Mouse (Mus musculus): ENCODE measurements around the gene Znrf4. TPM values are rescaled to one million over a fixed set of nuclear protein-coding genes. Genes with fewer than 3 reads are reported as not detected.

The Znrf4 gene
- total RNA-seq, 2 experiments from 2014 or later: not detected

- DNase-seq (ENCODE audit: low spot score in 2 of 2): peak; percentile 53 to 71
These were observed 43.4 kb downstream of the Znrf4 start for GRCm38 (mm10) chr17:56468870-56469269.

DNA sequence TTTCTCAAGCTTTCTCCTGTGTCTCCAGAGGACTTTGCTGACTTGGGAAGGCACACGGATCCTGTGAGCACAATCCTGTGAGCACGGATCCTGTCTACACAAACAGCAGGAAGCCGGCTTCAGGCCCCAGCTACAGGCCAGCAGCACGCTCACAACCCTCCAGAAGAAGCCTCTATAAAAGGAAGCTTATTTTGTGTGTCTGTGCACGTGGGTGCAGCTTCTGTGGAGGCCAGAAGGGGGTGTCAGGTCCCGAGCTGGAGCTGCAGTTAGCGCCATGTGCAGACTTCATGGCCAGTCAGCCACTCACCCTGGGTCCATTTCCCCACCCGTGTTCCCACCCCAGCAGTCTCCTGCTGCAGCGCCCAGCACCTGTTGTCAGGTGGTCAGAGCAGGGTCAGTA, 43.9 kb downstream of the Znrf4 start:
- DNase-seq (ENCODE audit: low spot score in 2 of 2): no peak

DNA sequence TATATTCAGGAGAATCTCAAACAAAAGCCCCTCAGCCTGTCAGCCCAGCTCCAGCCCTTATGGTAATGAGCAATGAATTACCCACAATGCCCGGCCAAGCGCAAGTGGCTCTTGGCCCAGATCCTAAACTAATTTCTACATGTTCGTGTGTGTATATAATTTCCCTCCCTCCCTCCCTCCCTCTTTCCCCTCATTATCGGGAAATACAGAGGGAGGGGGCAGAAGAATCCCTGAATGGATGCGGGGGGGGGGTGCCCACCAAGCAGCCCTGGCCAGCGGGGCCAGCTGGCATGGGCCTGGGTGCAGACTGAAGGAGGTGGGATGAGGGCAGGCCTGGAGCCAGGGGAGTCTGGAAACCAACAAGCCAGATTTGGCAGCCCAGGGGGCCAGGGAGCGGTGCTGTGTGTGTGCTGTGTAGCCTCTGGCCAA, 44.8 kb downstream of the Znrf4 start:
- no peak for DNase-seq (ENCODE audit: low spot score in 2 of 2)

DNA sequence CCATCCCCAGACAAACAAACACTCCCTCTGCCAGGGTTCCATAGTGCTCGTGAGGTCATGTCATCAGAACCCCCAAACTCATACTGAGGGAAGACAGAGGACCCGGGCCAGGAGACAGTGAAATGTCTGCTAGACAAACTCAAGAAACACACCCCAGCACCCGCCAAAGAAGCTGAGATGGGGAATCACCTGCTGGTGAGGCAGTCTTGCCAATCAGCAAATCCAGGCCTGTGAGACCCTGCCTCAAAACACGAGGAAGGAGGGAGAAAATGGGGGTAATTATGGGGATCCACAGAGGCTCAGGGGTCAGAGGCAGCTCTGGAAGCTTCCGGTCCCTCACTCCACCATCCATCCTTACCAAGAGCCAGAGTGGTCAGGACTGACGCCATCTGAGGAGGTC, 45.5 kb downstream of the Znrf4 start:
- DNase-seq (ENCODE audit: low spot score in 2 of 2): no peak

- DNase-seq (ENCODE audit: low spot score in 2 of 2): no peak
These were observed 47.4 kb downstream of the Znrf4 start for GRCm38 (mm10) chr17:56464817-56465216.

- no peak for DNase-seq (ENCODE audit: low spot score in 2 of 2)
These were observed 47.9 kb downstream of the Znrf4 start for GRCm38 (mm10) chr17:56464345-56464744.

GRCm38 (mm10) chr17:56463500-56463899, 48.7 kb downstream of the Znrf4 start:
- no peak for DNase-seq (ENCODE audit: low spot score in 2 of 2)

DNA sequence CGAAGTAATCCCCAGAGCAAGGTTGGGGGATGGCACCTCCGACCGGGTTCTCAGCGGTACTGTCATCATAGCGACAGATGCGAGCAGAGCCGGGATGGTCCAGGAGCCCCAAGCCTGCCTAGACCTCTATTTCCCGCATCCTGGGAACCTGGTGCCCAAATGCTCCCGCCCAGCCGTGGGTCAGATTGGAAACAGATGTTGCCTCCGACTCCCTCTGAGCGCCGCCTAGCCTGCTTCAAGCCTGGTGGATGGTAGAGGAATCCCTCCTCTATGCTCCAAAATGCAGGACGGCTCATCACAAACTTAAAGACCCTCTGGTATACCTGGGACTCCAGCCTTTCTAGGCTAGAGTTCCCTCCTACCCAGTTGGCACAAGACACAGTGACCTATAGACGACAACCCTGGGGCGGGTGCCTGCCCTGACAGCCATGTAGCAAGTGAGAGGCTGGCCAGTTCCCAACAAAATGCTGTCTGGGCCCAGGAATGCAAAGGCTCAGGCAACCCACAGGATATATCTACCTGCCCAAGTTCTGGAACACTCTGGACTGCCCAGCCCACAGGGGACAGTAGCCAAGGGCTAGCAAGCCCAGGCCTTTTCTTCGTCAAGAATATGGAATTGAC, 49.3 kb downstream of the Znrf4 start:
- no peak for DNase-seq (ENCODE audit: low spot score in 2 of 2)

- peak; percentile 92 to 93 for DNase-seq (ENCODE audit: low spot score in 2 of 2)
These were observed 50.2 kb downstream of the Znrf4 start for GRCm38 (mm10) chr17:56461771-56462743.

Other genes with a start within 250 kb of the Znrf4 start
- gene Ticam1, start 235.6 kb downstream of the Znrf4 start, total RNA-seq (2021): 1 to 10 TPM; 5.2 to 7.6 TPM
- gene Plin3, start 219.6 kb downstream of the Znrf4 start, total RNA-seq (2021): 10 to 100 TPM; 11.9 to 15.1 TPM
- gene Arrdc5, start 212.1 kb downstream of the Znrf4 start, total RNA-seq (2021): not detected
- 1 to 10 TPM in 1 of 2 experiments, under 1 TPM in 1; 0.35 to 1.1 TPM for gene Uhrf1, start 209.1 kb downstream of the Znrf4 start, total RNA-seq (2021)
- gene Kdm4b, start 186.4 kb downstream of the Znrf4 start, total RNA-seq (2021): 10 to 100 TPM; 59.1 to 64.7 TPM
- gene Ptprs, start 35.9 kb downstream of the Znrf4 start, total RNA-seq (2021): 100 to 1,000 TPM; 588 to 594 TPM
- 1 to 10 TPM; 2.7 to 3.2 TPM for gene Gm20219, start 42.0 kb upstream of the Znrf4 start, total RNA-seq (2021)
- 100 to 1,000 TPM; 104 to 120 TPM for gene Safb2, start 72.2 kb upstream of the Znrf4 start, total RNA-seq (2021)
- 100 to 1,000 TPM; 158 to 159 TPM for gene Safb, start 72.4 kb upstream of the Znrf4 start, total RNA-seq (2021)
- gene 2410015M20Rik, start 97.3 kb upstream of the Znrf4 start, total RNA-seq (2021): 100 to 1,000 TPM; 139 to 143 TPM
- 100 to 1,000 TPM; 405 to 414 TPM for gene Rpl36, start 101.0 kb upstream of the Znrf4 start, total RNA-seq (2021)
- 10 to 100 TPM; 57.1 to 60.6 TPM for gene Lonp1, start 114.5 kb upstream of the Znrf4 start, total RNA-seq (2021)
- gene Catsperd, start 115.7 kb upstream of the Znrf4 start, total RNA-seq (2021): under 1 TPM; 0.84 TPM
- 10 to 100 TPM; 89.7 to 91.2 TPM for gene Ranbp3, start 160.9 kb upstream of the Znrf4 start, total RNA-seq (2021)
- gene Ndufa11, start 205.3 kb upstream of the Znrf4 start, total RNA-seq (2021): 100 to 1,000 TPM; 218 to 234 TPM
- gene Vmac, start 205.6 kb upstream of the Znrf4 start, total RNA-seq (2021): 10 to 100 TPM in 1 of 2 experiments, 1 to 10 TPM in 1; 9.6 to 13.5 TPM
- 1 to 10 TPM; 3.4 to 4.7 TPM for gene Nrtn, start 245.1 kb upstream of the Znrf4 start, total RNA-seq (2021)

All from left cerebral cortex, adult 18-20 months (tissue).